Mouse (Mus musculus) liver, adult 2 months (tissue): ENCODE measurements around the gene Nxph1.

Experiments used
- CTCF ChIP-seq: fragments of 200-500 bp; IDR thresholded peaks from 2 replicates; pipeline ENCODE4 v1.5.1; 2011; ENCODE audit warnings: low read depth, low read length, control low read depth
- POLR2A ChIP-seq: fragments of 200-500 bp; IDR thresholded peaks from 2 replicates; pipeline ENCODE4 v1.6.1; 2011; ENCODE audit warnings: low read length, control low read depth; ENCODE audit not compliant: insufficient read depth; ENCODE audit errors: extremely low read depth

- TF ChIP-seq CTCF (no peak), POLR2A (no peak)
Measured at GRCm38 (mm10) chr6:9133589-9134279, 185.5 kb downstream of the Nxph1 start.
